Mouse (Mus musculus): ENCODE measurements around the gene Tmem131.

DNA sequence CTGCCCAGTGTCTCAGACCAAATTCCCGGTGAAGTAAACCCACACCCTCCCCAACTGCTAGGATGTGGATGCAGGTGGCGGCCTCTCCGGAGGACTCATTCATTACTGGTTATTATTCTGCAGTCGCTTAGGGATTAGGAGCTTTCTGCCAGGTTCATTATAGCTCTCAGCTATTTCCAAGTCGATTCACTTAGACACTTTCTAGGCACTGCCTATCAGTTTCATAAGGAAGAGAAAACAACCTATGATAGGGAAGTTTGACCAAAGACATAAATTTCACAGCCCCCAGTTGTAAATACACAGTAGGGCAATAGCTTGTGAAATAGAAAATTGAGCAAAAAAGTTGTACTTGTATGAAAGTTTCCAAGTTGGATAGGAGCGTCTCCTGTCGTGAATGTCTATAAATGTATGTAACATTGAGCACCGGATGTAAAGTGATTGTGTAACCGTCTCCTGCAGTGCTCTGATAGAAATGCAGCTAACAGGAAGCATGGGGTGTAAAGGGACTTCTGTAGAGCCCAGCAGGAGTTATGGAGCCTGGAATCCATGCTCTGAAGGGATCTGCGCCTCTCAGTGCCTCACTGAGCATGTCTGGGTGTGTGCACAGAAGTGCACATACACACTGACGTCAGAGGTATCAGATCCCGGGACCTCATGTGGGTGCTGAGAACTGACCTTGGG, 107.1 kb downstream of the Tmem131 start:
- TF ChIP-seq CTCF (IDR thresholded peaks at IDR 0.05; ENCODE audit: low read depth, low read length): no peak
- TF ChIP-seq GATA1 (IDR thresholded peaks at IDR 0.05; ENCODE audit: borderline replicate concordance, low read length): no peak
- no peak for TF ChIP-seq GATA2 (IDR thresholded peaks at IDR 0.05; ENCODE audit: borderline replicate concordance, low read depth, low read length)
- no peak for TF ChIP-seq POLR2AphosphoS5 (IDR thresholded peaks at IDR 0.05; ENCODE audit: insufficient replicate concordance, low read depth, low read length)
- TF ChIP-seq TAL1 (conservative IDR thresholded peaks at IDR 0.05; ENCODE audit: low read depth, low read length): no peak

All from G1E (cell line).